Mouse (Mus musculus): ENCODE data around the gene Spsb4. TPM values are rescaled to one million over a fixed set of nuclear protein-coding genes. Genes with fewer than 3 reads are reported as not detected.
A peak's percentile ranks its signal among the peaks of the same experiment; 100 is the strongest.

Spsb4 gene
- total RNA-seq, 2 experiments from 2014 or later: 4.8 to 5.5 TPM

- intact Hi-C loops (cut with DNase I): loop anchor here (1.0 to 2.0 kb wide), 3 partner anchors 44 to 245 kb away; no protein-coding TSS in a partner anchor
Measured at GRCm38 (mm10) chr9:96916620-96917538, 101.8 kb downstream of the Spsb4 start.

GRCm38 (mm10) chr9:96916076-96916475, 102.6 kb downstream of the Spsb4 start:
- DNase-seq (ENCODE audit: low spot score in 2 of 2): no peak
- intact Hi-C loops (cut with DNase I): loop anchor here (1.0 to 2.0 kb wide), 3 partner anchors 45 to 246 kb away; no protein-coding TSS in a partner anchor

More at GRCm38 (mm10) chr9:96916620-96917538, 101.8 kb downstream of the Spsb4 start:
- peak; percentile 95 to 97 for DNase-seq (ENCODE audit: low spot score in 2 of 2)

- intact Hi-C loops (cut with DNase I): no loop called here
Measured at GRCm38 (mm10) chr9:96914851-96915250, 103.8 kb downstream of the Spsb4 start.

GRCm38 (mm10) chr9:96914005-96914404, 104.6 kb downstream of the Spsb4 start:
- intact Hi-C loops (cut with DNase I): no loop called here
- no peak for DNase-seq (ENCODE audit: low spot score in 2 of 2)

More at GRCm38 (mm10) chr9:96914851-96915250, 103.8 kb downstream of the Spsb4 start:
- no peak for DNase-seq (ENCODE audit: low spot score in 2 of 2)

GRCm38 (mm10) chr9:96909503-96909902, 109.1 kb downstream of the Spsb4 start:
- intact Hi-C loops (cut with DNase I): no loop called here
- DNase-seq (ENCODE audit: low spot score in 2 of 2): no peak

GRCm38 (mm10) chr9:96908737-96909136, 109.9 kb downstream of the Spsb4 start:
- intact Hi-C loops (cut with DNase I): no loop called here
- no peak for DNase-seq (ENCODE audit: low spot score in 2 of 2)

GRCm38 (mm10) chr9:96904360-96905355, 114.0 kb downstream of the Spsb4 start:
- intact Hi-C loops (cut with DNase I): no loop called here
- DNase-seq (ENCODE audit: low spot score in 2 of 2): no peak

GRCm38 (mm10) chr9:96899717-96900116, 118.9 kb downstream of the Spsb4 start:
- intact Hi-C loops (cut with DNase I): no loop called here
- no peak for DNase-seq (ENCODE audit: low spot score in 2 of 2)

- intact Hi-C loops (cut with DNase I): no loop called here
- no peak for DNase-seq (ENCODE audit: low spot score in 2 of 2)
Measured at GRCm38 (mm10) chr9:96899004-96899403, 119.6 kb downstream of the Spsb4 start.

GRCm38 (mm10) chr9:96896690-96897089, 122.0 kb downstream of the Spsb4 start:
- no peak for DNase-seq (ENCODE audit: low spot score in 2 of 2)
- intact Hi-C loops (cut with DNase I): no loop called here

- intact Hi-C loops (cut with DNase I): no loop called here
- DNase-seq (ENCODE audit: low spot score in 2 of 2): no peak
Measured at GRCm38 (mm10) chr9:96893582-96893981, 125.1 kb downstream of the Spsb4 start.

Other genes starting within 250 kb of the Spsb4 start
- gene Pxylp1, start 126.2 kb downstream of the Spsb4 start, total RNA-seq (2021): 10 to 100 TPM; 17.1 to 17.6 TPM
- 10 to 100 TPM; 59.0 to 86.8 TPM for gene Slc25a36, start 92.3 kb upstream of the Spsb4 start, total RNA-seq (2021)

Measured in left cerebral cortex, postnatal 36 days (tissue).